Mouse (Mus musculus): ENCODE measurements around the gene Olfr68.
"Not testable (repeated sequence)": the region's sequence is repeated elsewhere in the genome, so short reads cannot be mapped to it uniquely, and the experiment has no call there.

The Olfr68 gene

GRCm38 (mm10) chr7:103779598-103779997 lies at the start of gene Olfr68:
Olfr68 (minus strand) TSS chr7:103779698.
- no peak for DNase-seq (ENCODE audit: low read depth, low spot score)

GRCm38 (mm10) chr7:103827808-103828207 lies 48.3 kb upstream of the Olfr68 start, which contains the start of gene Hbb-bs:
Hbb-bs (minus strand) TSS chr7:103828096.
- DNase-seq (ENCODE audit: low read depth, low spot score), result no peak

GRCm38 (mm10) chr7:103827139-103827538 lies 47.6 kb upstream of the Olfr68 start:
- DNase-seq (ENCODE audit: low read depth, low spot score), result not testable (repeated sequence)

- peak; percentile 1 for DNase-seq (ENCODE audit: low read depth, low spot score)
Observed at GRCm38 (mm10) chr7:103826255-103826887, 46.9 kb upstream of the Olfr68 start.

GRCm38 (mm10) chr7:103825536-103826254 lies 46.2 kb upstream of the Olfr68 start:
- DNase-seq (ENCODE audit: low read depth, low spot score), result no peak

- no peak for DNase-seq (ENCODE audit: low read depth, low spot score)
Observed at GRCm38 (mm10) chr7:103824597-103824996, 45.1 kb upstream of the Olfr68 start.

GRCm38 (mm10) chr7:103815085-103815484 lies 35.6 kb upstream of the Olfr68 start:
- DNase-seq (ENCODE audit: low read depth, low spot score), result peak; percentile 18

GRCm38 (mm10) chr7:103813766-103814165 lies 34.3 kb upstream of the Olfr68 start, which contains the start of gene Hbb-bt:
Hbb-bt (minus strand) TSS chr7:103813996.
- DNase-seq (ENCODE audit: low read depth, low spot score), result no peak

GRCm38 (mm10) chr7:103813152-103813551 lies 33.7 kb upstream of the Olfr68 start:
- DNase-seq (ENCODE audit: low read depth, low spot score), result not testable (repeated sequence)

GRCm38 (mm10) chr7:103812174-103812573 lies 32.7 kb upstream of the Olfr68 start:
- DNase-seq (ENCODE audit: low read depth, low spot score), result no peak

- DNase-seq (ENCODE audit: low read depth, low spot score), result no peak
Observed at GRCm38 (mm10) chr7:103811223-103811845, 31.8 kb upstream of the Olfr68 start.

- DNase-seq (ENCODE audit: low read depth, low spot score), result no peak
Observed at GRCm38 (mm10) chr7:103810746-103811145, 31.2 kb upstream of the Olfr68 start.

- no peak for DNase-seq (ENCODE audit: low read depth, low spot score)
Observed at GRCm38 (mm10) chr7:103810296-103810695, 30.8 kb upstream of the Olfr68 start.

- no peak for DNase-seq (ENCODE audit: low read depth, low spot score)
Observed at GRCm38 (mm10) chr7:103809801-103810155, 30.3 kb upstream of the Olfr68 start.

GRCm38 (mm10) chr7:103808971-103809800 lies 29.7 kb upstream of the Olfr68 start:
- DNase-seq (ENCODE audit: low read depth, low spot score), result no peak

- not testable (repeated sequence) for DNase-seq (ENCODE audit: low read depth, low spot score)
Observed at GRCm38 (mm10) chr7:103808120-103808519, 28.6 kb upstream of the Olfr68 start.

- DNase-seq (ENCODE audit: low read depth, low spot score), result peak; percentile 58
Observed at GRCm38 (mm10) chr7:103806856-103807255, 27.4 kb upstream of the Olfr68 start.

- no peak for DNase-seq (ENCODE audit: low read depth, low spot score)
Observed at GRCm38 (mm10) chr7:103792669-103793388, 13.3 kb upstream of the Olfr68 start.

- DNase-seq (ENCODE audit: low read depth, low spot score), result no peak
Observed at GRCm38 (mm10) chr7:103791721-103792120, 12.2 kb upstream of the Olfr68 start, which contains the start of gene Olfr67. Olfr67 (minus strand) TSS chr7:103791821.

- not testable (repeated sequence) for DNase-seq (ENCODE audit: low read depth, low spot score)
Observed at GRCm38 (mm10) chr7:103777652-103778051, 1.8 kb downstream of the Olfr68 start.

- no peak for DNase-seq (ENCODE audit: low read depth, low spot score)
Observed at GRCm38 (mm10) chr7:103771494-103771893, 8.0 kb downstream of the Olfr68 start, which contains the start of gene Olfr69. Olfr69 (minus strand) TSS chr7:103771594.
